Mouse (Mus musculus): ENCODE results near the gene Abca17.

The Abca17 gene

GRCm38 (mm10) chr17:24243311-24243969, 107.4 kb downstream of the Abca17 start:
- DNase-seq (ENCODE audit: low read depth, low spot score): peak; percentile 75

- no peak for DNase-seq (ENCODE audit: low read depth, low spot score)
Measured at GRCm38 (mm10) chr17:24236921-24237320, 113.9 kb downstream of the Abca17 start.

- DNase-seq (ENCODE audit: low read depth, low spot score): no peak
Measured at GRCm38 (mm10) chr17:24236479-24236878, 114.4 kb downstream of the Abca17 start.

- peak; percentile 61 for DNase-seq (ENCODE audit: low read depth, low spot score)
Measured at GRCm38 (mm10) chr17:24227941-24228340, 122.9 kb downstream of the Abca17 start.

GRCm38 (mm10) chr17:24226721-24227120, 124.1 kb downstream of the Abca17 start:
- DNase-seq (ENCODE audit: low read depth, low spot score): no peak

- DNase-seq (ENCODE audit: low read depth, low spot score): no peak
Measured at GRCm38 (mm10) chr17:24225851-24226250, 125.0 kb downstream of the Abca17 start.

GRCm38 (mm10) chr17:24224741-24225140, 126.1 kb downstream of the Abca17 start:
- no peak for DNase-seq (ENCODE audit: low read depth, low spot score)

- no peak for DNase-seq (ENCODE audit: low read depth, low spot score)
Measured at GRCm38 (mm10) chr17:24223513-24223912, 127.4 kb downstream of the Abca17 start.

- no peak for DNase-seq (ENCODE audit: low read depth, low spot score)
Measured at GRCm38 (mm10) chr17:24222653-24223052, 128.2 kb downstream of the Abca17 start.

GRCm38 (mm10) chr17:24220435-24221411, 130.1 kb downstream of the Abca17 start, which contains the start of gene Tedc2:
Tedc2 (minus strand) TSS chr17:24220851.
- DNase-seq (ENCODE audit: low read depth, low spot score): peak; percentile 97

GRCm38 (mm10) chr17:24216836-24217235, 134.0 kb downstream of the Abca17 start:
- peak; percentile 93 for DNase-seq (ENCODE audit: low read depth, low spot score)

Data from R1 (cell line).